Mouse (Mus musculus) heart, postnatal 36 days (tissue): ENCODE measurements at regions not wholly inside any gene's neighbourhood (a gene's known extent, or its start where the extent isn't known, plus 50 kb on each side); places are given as distances from the start of the nearest gene placed in this dataset.

Experiments
- DNase-seq, 2 experiments: peaks; one replicate each; pipeline ENCODE4 v3.0.0; 2021 to 2022
- intact Hi-C: fragments of 180-260 bp; cut with DNase I; formaldehyde crosslinking; loops from one replicate; pipeline ENCODE4 v1.15.1; 2025

DNA sequence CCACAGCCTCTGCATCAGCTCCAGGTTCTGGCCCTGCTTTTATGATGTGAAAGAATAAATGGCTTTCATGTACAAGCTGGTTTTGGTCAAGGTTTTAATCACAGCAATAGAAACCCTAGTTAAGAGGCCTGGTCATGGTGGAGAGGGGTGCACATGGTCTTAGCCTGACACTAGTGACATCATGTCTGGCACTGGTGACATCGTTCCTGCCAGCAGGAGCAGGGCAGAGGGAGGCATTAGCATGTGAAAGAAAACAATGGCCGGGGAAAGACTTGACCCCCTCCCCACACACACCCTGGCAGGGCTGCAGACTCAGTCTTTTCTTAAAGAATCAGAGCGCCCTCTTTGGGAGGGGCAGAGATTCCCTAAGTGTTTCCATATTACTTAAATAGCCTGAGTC is 139.2 kb downstream of the Matn1 start:
- DNase-seq = no peak
- intact Hi-C loops = no loop called here

DNA sequence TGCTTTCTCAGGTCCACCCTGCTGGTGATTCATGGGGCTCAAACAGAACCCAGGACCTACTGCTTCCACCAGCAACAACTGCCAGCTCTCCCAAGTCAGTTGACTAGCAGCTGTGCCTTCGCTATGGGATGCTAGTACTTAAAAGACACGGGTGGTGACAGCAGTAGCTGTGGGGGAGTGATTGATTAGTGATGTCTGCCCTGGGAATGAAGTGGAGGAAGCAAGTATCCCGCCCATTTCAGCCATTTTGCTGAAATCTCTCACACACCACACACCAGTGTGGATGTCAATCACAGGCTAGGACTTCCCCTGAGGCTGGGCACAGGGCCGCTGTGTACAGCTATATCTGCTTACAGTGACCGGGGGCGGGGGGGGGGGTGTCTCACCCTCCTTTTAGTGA is 153.2 kb downstream of the Matn1 start:
- intact Hi-C loops = no loop called here
- DNase-seq = no peak

DNA sequence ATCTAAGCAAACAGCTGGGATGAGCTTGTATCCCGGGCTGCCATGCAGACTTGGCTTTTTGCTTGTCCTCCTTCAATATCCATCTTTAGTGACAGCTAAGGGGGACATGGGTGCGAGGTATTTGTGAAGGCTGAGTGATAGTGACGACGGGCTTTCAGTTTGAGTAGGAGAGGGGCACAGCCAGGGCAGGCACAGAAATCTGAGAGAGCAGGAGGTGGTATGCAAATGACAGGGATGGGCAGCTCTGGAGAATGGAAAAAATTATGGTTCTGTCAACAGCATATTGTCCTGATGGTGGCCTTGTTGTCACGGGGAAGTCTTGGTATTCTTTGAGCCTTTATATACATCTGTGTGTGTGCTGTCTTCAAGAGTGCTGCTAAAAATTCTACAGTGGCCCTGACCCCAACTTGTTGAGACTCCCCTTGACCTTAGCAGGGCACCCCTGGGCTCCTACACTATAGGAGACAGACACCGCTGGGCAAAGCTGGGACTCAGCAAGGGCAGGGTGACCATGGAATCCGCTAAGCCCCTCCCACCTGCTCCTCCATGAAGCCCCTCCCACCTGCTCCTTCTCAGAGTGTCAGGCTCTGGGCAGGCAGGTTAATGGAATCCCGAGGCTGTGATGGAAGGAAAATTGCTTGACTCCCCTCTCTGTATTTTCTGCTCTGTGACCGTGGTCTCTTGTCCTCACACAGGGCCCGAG is 156.1 kb downstream of the Matn1 start:
- DNase-seq = no peak
- intact Hi-C loops = no loop called here

DNA sequence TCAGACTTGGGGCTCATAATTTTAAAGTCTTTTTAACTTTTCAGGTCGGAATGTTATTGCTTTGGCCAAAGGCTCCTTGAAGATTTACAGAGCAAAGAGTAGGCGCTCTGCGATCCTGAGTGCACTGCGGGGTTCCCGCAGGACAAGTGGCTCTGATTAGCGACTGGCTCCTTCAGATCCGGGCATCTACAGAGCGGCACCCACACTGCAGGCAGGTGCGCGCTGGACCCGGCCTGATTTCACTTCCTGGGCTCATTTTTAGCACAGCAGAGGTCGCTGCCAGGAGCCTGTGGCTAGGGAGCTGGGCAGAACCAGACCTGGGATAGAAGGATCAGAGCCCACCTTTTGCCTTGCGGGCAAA is 156.6 kb downstream of the Matn1 start:
- no peak for DNase-seq
- intact Hi-C loops = no loop called here

DNA sequence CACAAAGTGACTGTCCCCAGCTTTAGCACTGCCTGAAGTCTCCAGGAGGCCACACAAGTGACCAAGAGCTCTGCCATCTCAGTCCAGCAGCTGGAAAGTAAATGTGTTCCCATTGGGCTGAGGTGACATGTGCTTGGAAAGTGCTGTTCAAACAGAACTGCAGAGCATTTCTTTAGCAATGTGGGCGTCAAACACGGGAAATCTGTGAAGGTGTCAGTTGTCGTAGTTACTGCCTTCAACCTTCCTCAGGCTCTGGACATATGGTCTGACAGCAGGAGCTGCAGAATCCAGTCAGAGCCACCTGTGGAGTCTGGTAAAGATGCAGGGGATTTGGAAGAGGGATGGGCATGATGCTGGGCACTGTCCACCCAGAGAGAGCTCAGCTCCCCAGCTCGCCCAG is 158.0 kb downstream of the Matn1 start:
- DNase-seq = no peak
- intact Hi-C loops = no loop called here

DNA sequence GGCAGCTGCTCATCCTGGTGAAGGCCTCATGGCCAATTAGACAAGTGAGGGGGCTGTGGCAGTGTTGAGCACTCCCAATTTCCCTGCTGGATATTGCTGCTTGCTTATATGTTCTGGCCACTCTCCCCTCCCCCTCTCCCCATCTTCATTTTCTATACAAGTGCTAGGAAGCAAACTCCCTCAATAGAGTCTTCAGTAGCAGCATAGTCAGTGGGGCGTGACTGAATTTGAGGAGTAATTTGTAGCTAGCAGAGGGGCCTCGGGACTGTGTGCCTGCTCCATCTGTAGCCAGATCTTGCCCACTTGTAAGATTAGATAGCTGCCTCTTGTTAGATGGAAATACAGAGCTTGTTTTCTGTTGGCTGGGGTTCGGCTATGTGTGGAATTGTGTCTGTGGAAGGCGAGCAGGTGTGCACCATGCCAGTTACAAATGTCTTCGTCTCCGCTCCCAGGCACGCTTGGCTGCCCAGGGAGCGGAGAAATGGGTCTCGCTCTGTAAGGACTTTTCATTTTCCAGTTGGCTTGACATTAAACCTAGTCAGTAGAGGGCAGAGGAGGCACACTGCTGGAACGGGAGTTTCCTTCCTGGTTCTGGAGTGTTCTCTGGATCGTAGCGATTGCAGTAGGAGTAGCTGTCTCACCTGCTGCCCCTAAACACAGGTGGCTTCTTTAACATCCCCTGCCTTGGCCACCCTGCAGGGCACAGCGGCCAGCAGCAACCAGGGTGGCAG is 163.1 kb downstream of the Matn1 start:
- DNase-seq = no peak
- intact Hi-C loops = no loop called here

DNA sequence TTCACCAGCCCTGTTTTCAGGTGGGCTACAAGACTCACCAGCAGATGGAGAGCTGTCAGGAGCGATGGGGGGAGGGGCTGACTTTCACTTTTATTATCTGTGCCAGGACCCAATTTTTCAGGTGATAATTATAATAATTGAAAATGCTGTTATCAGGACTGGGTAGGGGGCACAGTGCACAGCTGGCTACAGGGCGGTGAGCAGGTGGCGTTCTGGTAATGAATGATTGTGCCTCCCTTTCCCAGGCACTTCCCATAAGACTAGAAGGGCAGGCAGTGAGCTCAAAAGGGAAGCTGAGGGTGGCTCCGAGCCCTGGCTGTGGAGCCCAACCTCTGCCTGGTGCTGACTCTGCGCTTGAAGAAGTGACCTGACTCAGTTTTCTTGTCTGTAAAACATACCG is 168.4 kb downstream of the Matn1 start:
- intact Hi-C loops = no loop called here
- DNase-seq = no peak

DNA sequence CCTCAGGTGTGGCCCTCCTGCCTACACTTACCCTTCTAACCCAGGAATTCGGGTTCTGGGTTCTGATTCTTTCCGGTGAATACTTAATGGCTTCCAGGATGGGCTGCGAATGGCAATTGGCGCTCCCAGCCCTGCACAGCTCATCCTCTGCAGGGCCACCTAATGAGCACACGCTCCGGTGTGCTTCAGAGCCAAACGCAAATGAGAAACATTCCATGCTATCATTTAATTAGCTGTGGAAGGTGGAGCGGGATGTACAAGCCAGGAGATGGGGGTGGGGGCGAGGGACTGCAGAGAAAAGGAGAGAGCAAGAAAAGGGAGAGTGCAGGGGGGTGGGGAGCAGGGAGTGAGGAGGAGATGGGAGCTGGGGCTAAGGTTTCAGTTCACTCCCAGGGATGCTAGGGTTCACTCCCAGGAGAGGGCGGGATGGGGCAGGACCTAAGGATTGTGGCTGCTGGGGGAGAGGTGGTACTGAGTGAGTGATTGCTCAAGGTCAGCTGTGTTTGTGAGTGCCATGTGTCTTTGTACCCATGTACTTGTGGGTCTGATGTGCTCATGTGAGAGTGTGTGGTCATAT is 169.6 kb downstream of the Matn1 start:
- intact Hi-C loops = no loop called here

DNA sequence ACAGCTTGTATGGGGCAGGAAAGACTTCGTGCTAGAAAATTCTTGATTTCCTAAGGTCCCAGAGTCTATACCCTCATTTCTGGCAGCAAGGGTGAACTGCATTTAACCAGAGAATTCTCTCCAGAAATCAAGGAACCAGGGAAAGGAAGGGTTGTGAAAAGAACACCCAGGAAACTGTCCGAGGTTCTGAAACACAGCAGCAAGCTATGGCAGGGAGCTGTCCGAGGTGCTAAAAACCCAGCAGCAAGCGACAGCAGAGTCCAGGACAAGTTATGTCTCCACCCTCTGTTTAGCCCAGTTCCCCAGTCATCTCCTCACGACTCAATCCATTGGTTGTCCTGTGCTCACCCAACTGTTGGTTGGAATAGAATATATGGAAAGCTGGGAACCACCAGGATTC is 171.1 kb downstream of the Matn1 start:
- intact Hi-C loops = no loop called here
- peak; percentile 56 to 73 for DNase-seq

More for the DNA sequence above, 169.6 kb downstream of the Matn1 start:
- no peak for DNase-seq

DNA sequence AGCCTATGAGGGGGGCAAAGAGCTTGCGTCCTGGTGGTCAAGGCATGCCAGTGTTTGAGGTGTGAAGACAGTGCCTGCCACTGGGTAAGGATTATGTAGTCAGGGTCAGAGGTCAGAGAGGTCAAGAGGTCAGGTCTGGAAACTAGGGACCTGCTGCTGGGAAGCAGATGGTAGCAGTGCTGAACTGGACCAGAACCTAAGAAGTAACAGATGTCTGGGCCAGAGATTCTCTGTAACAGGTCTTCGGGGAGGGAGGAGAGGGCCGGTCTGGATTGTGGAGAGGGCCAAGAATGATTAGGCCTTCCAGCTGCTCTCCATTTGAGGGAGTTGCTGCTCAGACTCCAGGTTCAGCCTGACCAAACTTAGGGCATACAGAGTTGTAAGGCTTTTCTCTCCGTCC is 174.4 kb downstream of the Matn1 start:
- DNase-seq = no peak
- intact Hi-C loops = no loop called here

DNA sequence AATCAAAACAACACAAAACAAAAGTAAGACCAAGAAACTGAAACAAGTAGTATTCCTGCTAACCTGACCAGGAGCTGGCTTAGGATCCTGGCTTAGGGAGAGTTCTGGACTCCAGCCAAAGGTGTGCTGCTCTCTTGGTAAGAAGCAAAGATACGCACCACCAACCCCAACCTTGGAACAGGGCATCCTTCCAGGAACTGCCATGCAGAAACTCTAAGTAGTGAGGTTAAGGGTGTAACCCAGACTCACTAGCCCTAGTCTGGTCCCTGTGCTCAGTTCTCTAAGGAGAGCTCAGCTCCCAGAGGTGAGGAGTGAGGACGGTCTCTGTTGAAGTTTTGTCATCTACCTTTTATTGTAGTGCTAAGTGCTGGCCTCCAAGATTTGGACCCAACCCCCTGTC is 175.4 kb downstream of the Matn1 start:
- no peak for DNase-seq
- intact Hi-C loops = no loop called here

DNA sequence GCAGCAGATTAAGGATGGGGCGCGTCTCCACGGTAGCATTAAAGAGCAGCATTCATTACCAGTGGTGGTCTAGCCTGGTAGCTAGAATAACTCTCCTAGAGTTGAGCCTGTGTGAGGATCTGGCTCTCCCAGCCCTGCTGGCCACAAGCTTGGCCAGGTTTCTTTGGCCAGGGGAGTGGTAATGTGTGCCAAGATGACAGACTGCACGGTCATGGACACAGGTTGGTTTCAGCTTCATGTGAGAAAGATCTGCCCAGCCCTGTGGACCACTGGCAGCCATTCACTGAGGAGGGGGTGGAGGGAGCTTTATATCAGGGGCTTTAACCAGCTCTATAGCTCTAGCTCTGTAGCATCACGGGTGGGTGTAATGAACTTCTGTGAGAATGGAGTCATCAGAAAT is 176.5 kb downstream of the Matn1 start:
- DNase-seq = no peak
- intact Hi-C loops = no loop called here

DNA sequence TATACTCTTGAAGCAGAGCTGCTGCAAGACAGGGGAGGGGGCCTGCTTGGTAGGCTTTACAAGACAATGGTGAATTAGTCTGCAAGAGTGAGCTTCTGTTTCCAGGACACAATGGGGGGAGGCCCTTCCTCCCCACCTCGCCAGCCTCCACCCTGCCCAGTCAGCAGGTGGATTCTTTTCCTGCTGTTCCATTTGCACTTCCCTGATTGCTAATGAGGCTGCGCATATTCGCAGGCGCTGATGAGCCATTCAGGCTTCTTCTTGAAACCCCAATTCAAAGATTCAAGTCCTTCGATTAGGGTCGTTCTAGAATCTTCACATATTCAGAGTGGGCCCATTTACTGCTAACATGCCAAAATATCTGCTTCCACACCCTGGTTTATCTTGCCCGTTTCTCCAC is 181.8 kb downstream of the Matn1 start:
- no peak for DNase-seq
- intact Hi-C loops = no loop called here

DNA sequence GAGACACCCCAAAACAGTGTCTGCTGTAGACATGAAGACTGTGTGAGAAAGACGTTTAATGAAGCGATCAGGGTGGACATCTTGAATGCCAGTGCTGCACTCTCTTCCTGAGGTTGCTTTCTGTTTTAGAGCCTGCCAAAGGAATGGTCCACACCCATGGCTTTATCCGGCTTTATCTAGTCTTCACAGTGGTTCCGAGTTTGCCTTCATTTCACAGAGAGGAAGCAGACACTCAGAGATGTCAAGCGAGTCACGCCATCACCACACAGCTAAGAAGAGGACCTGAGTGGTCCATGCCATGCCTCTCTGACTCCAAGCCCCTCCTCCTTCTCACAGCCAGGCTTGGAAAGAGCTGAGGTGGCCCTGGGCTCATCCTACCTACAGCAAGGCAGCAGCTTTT is 182.7 kb downstream of the Matn1 start:
- DNase-seq = no peak
- intact Hi-C loops = no loop called here

DNA sequence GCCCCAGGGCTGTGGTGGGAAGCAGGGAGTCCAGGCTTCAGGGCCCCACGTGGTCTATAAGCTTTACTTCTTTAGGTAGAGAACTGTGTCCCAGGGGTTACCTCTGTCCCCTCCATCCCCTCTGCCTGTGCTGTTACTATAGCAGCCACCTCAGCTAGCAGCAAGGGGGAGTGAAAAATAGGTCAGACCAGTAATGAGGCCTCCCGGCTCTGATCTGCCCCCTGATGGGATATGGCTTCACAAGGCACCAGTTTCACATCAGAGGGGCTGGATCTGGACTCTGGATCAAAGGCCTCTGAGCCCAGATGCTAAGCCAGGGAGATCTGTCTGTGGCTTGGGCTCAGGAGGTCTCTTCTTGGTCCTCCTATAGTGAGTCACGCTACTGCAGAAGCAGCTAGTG is 184.5 kb downstream of the Matn1 start:
- DNase-seq = no peak
- intact Hi-C loops = no loop called here

DNA sequence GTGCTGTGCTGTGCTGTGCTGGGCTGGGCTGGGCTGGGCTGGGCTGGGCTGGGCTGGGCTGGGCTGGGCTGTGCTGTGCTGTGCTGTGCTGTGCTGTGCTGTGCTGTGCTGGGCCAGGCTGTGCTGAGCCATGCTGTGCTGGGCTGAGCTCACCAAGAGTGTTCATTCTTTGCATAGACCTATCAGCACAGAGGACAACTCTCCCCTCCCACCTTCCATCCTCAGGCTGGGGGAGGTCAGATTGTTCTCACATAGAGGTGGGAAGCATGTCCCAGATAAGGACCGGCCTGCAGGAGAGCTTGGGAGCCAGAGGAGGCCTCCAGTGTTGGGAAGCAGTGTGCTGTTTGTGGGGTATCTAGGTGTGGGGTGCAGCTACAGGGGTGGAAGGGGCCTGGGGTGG is 188.0 kb downstream of the Matn1 start:
- DNase-seq = no peak
- intact Hi-C loops = no loop called here

DNA sequence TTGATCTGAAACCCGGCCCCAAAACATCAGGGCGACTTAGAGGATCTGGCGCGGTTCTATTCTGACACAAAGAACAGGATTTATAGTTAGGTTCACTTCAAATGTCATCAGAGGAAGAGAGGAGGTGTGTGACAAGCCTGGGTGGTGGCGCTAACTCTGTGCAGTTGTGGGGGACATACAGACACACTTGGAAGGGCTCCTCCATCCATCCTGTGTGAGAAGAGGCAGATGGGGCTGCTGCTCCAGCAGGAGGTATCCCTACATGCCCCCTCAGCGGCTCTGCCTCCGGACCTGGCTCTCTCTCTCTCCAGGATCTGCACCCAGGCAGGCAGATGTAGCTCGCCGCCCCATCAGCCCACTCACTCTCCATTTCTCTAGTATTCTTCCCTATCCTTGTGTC is 188.6 kb downstream of the Matn1 start:
- intact Hi-C loops = no loop called here
- no peak for DNase-seq

DNA sequence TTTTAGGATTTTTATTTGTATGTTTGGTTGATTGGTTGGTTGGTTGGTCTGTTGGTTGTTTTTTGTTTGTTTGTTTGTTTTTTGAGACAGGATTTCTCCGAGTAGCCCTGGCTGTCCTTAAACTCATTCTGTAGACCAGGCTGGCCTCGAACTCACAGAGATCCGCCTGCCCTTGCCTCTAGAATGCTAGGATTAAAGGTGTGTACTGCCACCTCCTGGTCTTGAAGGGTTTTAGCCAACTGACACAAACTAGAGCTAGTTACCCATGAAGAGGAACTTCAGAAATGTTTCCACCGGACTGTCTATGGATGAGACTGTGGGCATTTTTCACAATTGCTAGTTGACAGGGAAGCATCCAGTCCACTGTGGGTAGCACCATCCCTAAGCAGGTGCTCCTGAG is 191.7 kb downstream of the Matn1 start:
- intact Hi-C loops = no loop called here
- no peak for DNase-seq

DNA sequence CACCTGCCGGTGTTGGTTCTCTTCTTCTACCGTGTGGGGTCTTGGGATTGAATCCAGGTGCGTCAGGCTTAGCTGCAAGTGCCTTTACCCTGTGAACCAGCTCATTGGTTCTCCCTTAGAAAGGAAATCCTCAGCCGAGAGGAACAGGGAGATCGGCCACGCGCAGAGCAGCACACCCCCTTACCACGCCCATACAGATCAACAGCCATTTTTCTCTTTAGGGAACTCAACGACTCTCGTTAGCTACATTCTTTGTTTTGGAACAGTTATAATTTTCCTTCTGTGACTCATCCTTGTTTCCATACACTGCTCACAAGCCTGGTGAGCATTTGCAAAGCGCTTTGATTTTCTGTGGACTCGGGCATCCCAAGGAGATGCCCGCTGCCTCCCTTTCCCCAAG is 194.7 kb downstream of the Matn1 start:
- intact Hi-C loops = no loop called here
- no peak for DNase-seq

DNA sequence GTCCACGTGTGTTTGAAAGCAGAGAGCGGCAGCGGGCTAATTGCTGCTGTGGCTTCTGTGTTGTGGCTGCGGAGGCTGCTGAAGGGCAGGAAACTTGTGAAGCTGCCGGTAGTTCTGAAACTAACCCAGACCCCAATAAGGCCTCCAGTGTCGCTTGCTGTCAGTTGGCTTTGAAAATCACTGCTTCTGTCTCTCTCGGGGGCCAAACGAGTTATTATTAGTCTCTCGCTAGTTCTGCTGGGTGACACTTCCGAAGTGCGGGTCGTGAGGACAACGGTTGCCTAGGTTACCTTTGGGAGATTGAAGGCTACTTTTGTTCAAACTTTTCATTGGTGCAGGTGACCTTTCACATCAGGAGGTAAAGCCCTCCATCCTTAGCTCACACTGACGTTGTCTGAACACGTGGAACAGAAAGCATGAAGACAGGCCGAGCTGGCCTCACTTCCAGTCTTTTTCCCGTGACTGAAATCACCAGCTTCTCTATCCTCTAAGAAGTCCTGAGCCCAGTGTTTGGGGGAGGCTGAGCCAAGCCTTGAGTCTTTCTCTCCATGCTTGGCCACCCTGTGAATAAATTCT is 197.8 kb downstream of the Matn1 start:
- intact Hi-C loops = no loop called here
- no peak for DNase-seq

DNA sequence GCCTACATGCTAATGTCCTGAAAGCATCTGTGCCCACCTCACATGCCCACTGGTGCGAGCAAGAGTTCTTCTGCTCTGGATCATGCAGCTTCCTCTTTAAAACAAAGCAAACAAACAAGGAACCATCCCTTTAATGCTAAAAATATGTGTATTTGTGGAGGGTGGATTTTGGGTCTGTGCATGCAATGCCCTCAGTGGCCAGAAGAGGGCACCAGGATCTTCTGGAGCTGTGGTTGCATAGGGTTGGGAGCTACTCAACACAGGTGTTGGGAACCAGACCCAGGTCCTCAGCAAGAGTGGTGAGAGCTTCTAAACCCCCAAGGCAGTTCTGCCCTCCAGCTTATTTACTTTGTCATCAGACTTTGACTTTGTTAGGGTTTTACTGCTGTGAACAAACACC is 201.3 kb downstream of the Matn1 start:
- no peak for DNase-seq
- intact Hi-C loops = no loop called here
